Mouse (Mus musculus): Measurements from ENCODE around the gene Olfr968. TPM values are rescaled to one million over a fixed set of nuclear protein-coding genes. Genes with fewer than 3 reads are reported as not detected.

Olfr968 gene
- polyA plus RNA-seq, 1 experiment from 2014 or later: not detected

Other genes starting within 250 kb of the Olfr968 start
- not detected in 2 replicates for gene Olfr958, start 229.2 kb downstream of the Olfr968 start, polyA plus RNA-seq (2014; fragmentation: Nextera tagmentation; extraction: Ambion mirVana)
- gene Olfr959, start 207.7 kb downstream of the Olfr968 start, polyA plus RNA-seq (2014; fragmentation: Nextera tagmentation; extraction: Ambion mirVana): not detected in 2 replicates
- 9.2 and 9.6 TPM in 2 replicates for gene AW551984, start 178.8 kb downstream of the Olfr968 start, polyA plus RNA-seq (2014; fragmentation: Nextera tagmentation; extraction: Ambion mirVana)
- gene Olfr148, start 172.6 kb downstream of the Olfr968 start, polyA plus RNA-seq (2014; fragmentation: Nextera tagmentation; extraction: Ambion mirVana): not detected in 2 replicates
- gene Olfr960, start 161.9 kb downstream of the Olfr968 start, polyA plus RNA-seq (2014; fragmentation: Nextera tagmentation; extraction: Ambion mirVana): not detected in 2 replicates
- gene Olfr961, start 138.2 kb downstream of the Olfr968 start, polyA plus RNA-seq (2014; fragmentation: Nextera tagmentation; extraction: Ambion mirVana): not detected in 2 replicates
- not detected in 2 replicates for gene Olfr963, start 116.0 kb downstream of the Olfr968 start, polyA plus RNA-seq (2014; fragmentation: Nextera tagmentation; extraction: Ambion mirVana)
- not detected in 2 replicates for gene Olfr149, start 76.1 kb downstream of the Olfr968 start, polyA plus RNA-seq (2014; fragmentation: Nextera tagmentation; extraction: Ambion mirVana)
- gene Olfr965, start 71.9 kb downstream of the Olfr968 start, polyA plus RNA-seq (2014; fragmentation: Nextera tagmentation; extraction: Ambion mirVana): not detected in 2 replicates
- not detected in 2 replicates for gene Olfr150, start 52.3 kb downstream of the Olfr968 start, polyA plus RNA-seq (2014; fragmentation: Nextera tagmentation; extraction: Ambion mirVana)
- gene Olfr967, start 37.0 kb downstream of the Olfr968 start, polyA plus RNA-seq (2014; fragmentation: Nextera tagmentation; extraction: Ambion mirVana): not detected in 2 replicates
- not detected in 2 replicates for gene Olfr969, start 7.7 kb upstream of the Olfr968 start, polyA plus RNA-seq (2014; fragmentation: Nextera tagmentation; extraction: Ambion mirVana)
- not detected in 2 replicates for gene Olfr970, start 25.6 kb upstream of the Olfr968 start, polyA plus RNA-seq (2014; fragmentation: Nextera tagmentation; extraction: Ambion mirVana)
- not detected in 2 replicates for gene Olfr971, start 53.6 kb upstream of the Olfr968 start, polyA plus RNA-seq (2014; fragmentation: Nextera tagmentation; extraction: Ambion mirVana)
- not detected in 2 replicates for gene Olfr972, start 83.2 kb upstream of the Olfr968 start, polyA plus RNA-seq (2014; fragmentation: Nextera tagmentation; extraction: Ambion mirVana)
- not detected in 2 replicates for gene Olfr229, start 124.1 kb upstream of the Olfr968 start, polyA plus RNA-seq (2014; fragmentation: Nextera tagmentation; extraction: Ambion mirVana)
- not detected in 2 replicates for gene Olfr974, start 154.2 kb upstream of the Olfr968 start, polyA plus RNA-seq (2014; fragmentation: Nextera tagmentation; extraction: Ambion mirVana)
- gene Olfr975, start 168.8 kb upstream of the Olfr968 start, polyA plus RNA-seq (2014; fragmentation: Nextera tagmentation; extraction: Ambion mirVana): not detected in 2 replicates
- not detected in 2 replicates for gene Olfr976, start 177.9 kb upstream of the Olfr968 start, polyA plus RNA-seq (2014; fragmentation: Nextera tagmentation; extraction: Ambion mirVana)
- not detected in 2 replicates for gene Olfr978, start 208.9 kb upstream of the Olfr968 start, polyA plus RNA-seq (2014; fragmentation: Nextera tagmentation; extraction: Ambion mirVana)
- gene Olfr979, start 220.2 kb upstream of the Olfr968 start, polyA plus RNA-seq (2014; fragmentation: Nextera tagmentation; extraction: Ambion mirVana): not detected in 2 replicates
- gene Olfr980, start 226.3 kb upstream of the Olfr968 start, polyA plus RNA-seq (2014; fragmentation: Nextera tagmentation; extraction: Ambion mirVana): not detected in 2 replicates
- not detected in 2 replicates for gene Olfr981, start 238.2 kb upstream of the Olfr968 start, polyA plus RNA-seq (2014; fragmentation: Nextera tagmentation; extraction: Ambion mirVana)